Mouse (Mus musculus) kidney, adult 8-10 months (tissue): ENCODE results near the gene Szt2.
A peak's percentile ranks its signal among the peaks of the same experiment; 100 is the strongest.

Experiments used
- DNase-seq, 2 experiments: peaks; one replicate each; pipeline ENCODE4 v3.0.0; 2022

Szt2 gene

GRCm38 (mm10) chr4:118409142-118409900 lies at the start of gene Szt2, which contains the start of gene Med8:
Gene Szt2 (minus strand): TSS chr4:118409273.
Gene Med8 (plus strand): TSS chr4:118409337.
- DNase-seq: peak; percentile 93

GRCm38 (mm10) chr4:118457345-118457975 lies 48.4 kb upstream of the Szt2 start, which contains the start of gene Mpl:
Gene Mpl (minus strand): TSS chr4:118457513.
- DNase-seq: no peak

GRCm38 (mm10) chr4:118446415-118447153 lies 37.5 kb upstream of the Szt2 start:
- no peak for DNase-seq

GRCm38 (mm10) chr4:118445781-118446414 lies 36.8 kb upstream of the Szt2 start:
- DNase-seq: peak; percentile 52 to 60

- no peak for DNase-seq
Observed at GRCm38 (mm10) chr4:118445088-118445487, 36.0 kb upstream of the Szt2 start.

- DNase-seq: no peak
Observed at GRCm38 (mm10) chr4:118437829-118438253, 28.8 kb upstream of the Szt2 start.

- peak; percentile 84 to 88 for DNase-seq
Observed at GRCm38 (mm10) chr4:118436820-118437603, 27.9 kb upstream of the Szt2 start, which contains the start of gene Cdc20. Gene Cdc20 (minus strand): TSS chr4:118437352.

- DNase-seq: peak; percentile 79 to 83
Observed at GRCm38 (mm10) chr4:118432332-118432731, 23.3 kb upstream of the Szt2 start.

- peak; percentile 53 to 62 for DNase-seq
Observed at GRCm38 (mm10) chr4:118429215-118429895, 20.3 kb upstream of the Szt2 start.

GRCm38 (mm10) chr4:118428531-118429214 lies 19.6 kb upstream of the Szt2 start:
- peak; percentile 23 to 52 for DNase-seq

- peak; percentile 88 to 92 for DNase-seq
Observed at GRCm38 (mm10) chr4:118427768-118428451, 18.8 kb upstream of the Szt2 start, which contains the start of gene Elovl1. Gene Elovl1 (plus strand): TSS chr4:118428093.

GRCm38 (mm10) chr4:118427415-118427767 lies 18.3 kb upstream of the Szt2 start:
- no peak for DNase-seq

- DNase-seq: no peak
Observed at GRCm38 (mm10) chr4:118425374-118425773, 16.3 kb upstream of the Szt2 start.

- DNase-seq: no peak
Observed at GRCm38 (mm10) chr4:118424541-118425160, 15.6 kb upstream of the Szt2 start.

- peak in 1 of 2 experiments; percentile 31 for DNase-seq
Observed at GRCm38 (mm10) chr4:118421384-118421783, 12.3 kb upstream of the Szt2 start.

GRCm38 (mm10) chr4:118417112-118417797 lies 8.2 kb upstream of the Szt2 start:
- DNase-seq: no peak

- no peak for DNase-seq
Observed at GRCm38 (mm10) chr4:118416329-118416728, 7.3 kb upstream of the Szt2 start.

- DNase-seq: no peak
Observed at GRCm38 (mm10) chr4:118415779-118416178, 6.7 kb upstream of the Szt2 start.

GRCm38 (mm10) chr4:118413553-118413952 lies 4.5 kb upstream of the Szt2 start:
- no peak for DNase-seq
